Mouse (Mus musculus) embryonic fibroblast, embryonic 13.5 days (primary cell): ENCODE data around the gene Klhl31. TPM values are rescaled to one million over a fixed set of nuclear protein-coding genes. Genes with fewer than 3 reads are reported as not detected.

Experiments
- H3K27ac ChIP-seq: 2 replicates; pipeline ENCODE4 v1.5.1; 2012; ENCODE audit warnings: low read length, control low read depth, inconsistent platforms; ENCODE audit not compliant: insufficient read depth
- H3K4me1 ChIP-seq: 2 replicates; pipeline ENCODE4 v1.6.1; 2011; ENCODE audit warnings: low read length; ENCODE audit not compliant: control insufficient read depth, insufficient read depth
- H3K4me3 ChIP-seq: 2 replicates; pipeline ENCODE4 v1.5.1; 2011; ENCODE audit warnings: mild to moderate bottlenecking, control low read depth, low read length; ENCODE audit not compliant: insufficient read depth
- CTCF ChIP-seq: IDR thresholded peaks from 2 replicates; pipeline ENCODE4 v1.5.1; 2011; ENCODE audit warnings: mild to moderate bottlenecking, control low read depth, low read length, moderate library complexity, borderline replicate concordance; ENCODE audit not compliant: insufficient read depth
- POLR2A ChIP-seq: IDR thresholded peaks from 2 replicates; pipeline ENCODE4 v1.6.1; 2011; ENCODE audit warnings: low read depth, mild to moderate bottlenecking, control low read depth, low read length, moderate library complexity
- polyA plus RNA-seq: library from polyadenylated mRNA; stranded (reverse); fragments of >200 nt; gene quantifications from 2 replicates; pipeline ENCODE4 v1.2.4, GENCODE M21; 2011; ENCODE audit warnings: low read depth; ENCODE audit not compliant: missing spikeins, insufficient read length

Klhl31 gene
- polyA plus RNA-seq, 1 experiment: not detected

DNA sequence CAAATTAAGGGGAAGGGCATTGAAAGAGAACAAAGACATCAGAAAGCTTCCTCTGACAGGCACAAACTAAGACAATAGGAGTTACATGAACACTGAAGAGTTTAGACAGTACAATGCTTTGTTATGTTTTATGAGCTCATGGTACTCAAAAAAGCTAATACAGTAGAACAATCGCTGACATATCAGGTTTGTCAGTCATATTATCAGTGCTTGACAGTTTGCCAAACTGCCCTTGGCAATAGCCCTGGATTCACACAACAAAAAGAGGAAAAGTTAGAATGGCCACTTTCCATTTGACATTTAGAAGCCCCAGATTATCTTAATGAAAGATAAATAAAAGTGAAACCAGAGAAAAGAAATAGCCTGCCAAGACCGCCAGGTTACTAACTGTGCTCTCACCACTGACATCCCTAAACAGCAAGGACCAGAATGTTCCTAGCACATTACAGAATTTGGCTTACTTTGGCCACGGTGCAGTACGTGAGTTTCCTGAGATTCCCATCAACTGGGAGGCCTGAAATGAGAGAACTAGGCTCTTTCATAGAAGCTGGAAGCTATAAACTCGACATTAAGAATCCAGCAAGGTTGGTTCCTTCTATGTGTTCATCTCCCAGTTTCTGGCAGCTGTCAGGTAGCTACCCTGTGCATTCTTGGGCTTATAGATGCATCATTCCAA is 49.7 kb downstream of the Klhl31 start:
- no peaks in the 10 kb centered on the region for H3K4me1 ChIP-seq
- TF ChIP-seq CTCF (no peak), POLR2A (no peak)

DNA sequence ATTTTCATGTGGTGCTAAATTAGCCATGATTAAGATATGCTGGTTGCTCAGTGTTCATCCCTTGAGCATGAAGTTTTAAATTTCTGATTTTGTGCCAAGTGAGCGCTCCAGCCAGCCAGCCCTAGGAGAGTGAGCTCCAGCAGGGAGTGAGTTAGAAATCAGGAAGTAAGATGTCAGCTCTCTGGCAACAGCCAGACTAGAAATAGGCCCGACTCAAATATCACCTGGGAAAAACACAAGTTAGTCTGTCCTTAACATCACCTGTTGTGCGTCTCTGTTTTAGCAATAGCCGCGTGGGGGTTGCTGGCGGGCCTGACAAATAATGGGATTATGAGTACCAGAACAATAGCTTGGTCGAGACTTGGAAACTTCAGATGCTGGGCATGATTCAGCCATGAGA is 56.4 kb downstream of the Klhl31 start:
- Histone ChIP-seq H3K27ac (no peak overlapping the region), H3K4me1 (no peaks in the 10 kb centered on the region), H3K4me3 (no peak overlapping the region)
- TF ChIP-seq CTCF (no peak), POLR2A (no peak)

More for the DNA sequence above, 49.7 kb downstream of the Klhl31 start:
- no peak overlapping the region for H3K27ac ChIP-seq
- H3K4me3 ChIP-seq: no peak overlapping the region

DNA sequence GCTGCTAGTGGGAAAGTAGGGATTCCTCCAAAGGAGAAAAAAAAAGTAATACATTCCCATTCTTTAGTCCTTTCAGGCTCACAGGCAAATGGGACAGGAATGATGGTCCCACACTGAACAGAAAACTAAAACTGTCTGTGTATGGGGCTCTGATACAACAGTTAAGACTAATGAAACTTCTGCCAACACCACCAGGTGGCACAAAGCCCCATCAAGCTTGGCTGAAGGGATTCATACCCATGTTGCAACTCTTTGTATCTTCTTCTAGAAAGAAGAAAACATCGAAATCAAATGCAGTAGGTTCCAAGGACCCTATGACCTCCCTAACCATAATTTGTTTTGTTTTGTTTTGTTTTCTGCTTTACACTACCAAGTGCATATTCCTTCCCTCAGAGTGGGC is 57.1 kb downstream of the Klhl31 start:
- Histone ChIP-seq H3K4me3 (no peak overlapping the region), H3K4me1 (no peaks in the 10 kb centered on the region), H3K27ac (no peak overlapping the region)
- no peak for TF ChIP-seq CTCF
- TF ChIP-seq POLR2A: no peak

DNA sequence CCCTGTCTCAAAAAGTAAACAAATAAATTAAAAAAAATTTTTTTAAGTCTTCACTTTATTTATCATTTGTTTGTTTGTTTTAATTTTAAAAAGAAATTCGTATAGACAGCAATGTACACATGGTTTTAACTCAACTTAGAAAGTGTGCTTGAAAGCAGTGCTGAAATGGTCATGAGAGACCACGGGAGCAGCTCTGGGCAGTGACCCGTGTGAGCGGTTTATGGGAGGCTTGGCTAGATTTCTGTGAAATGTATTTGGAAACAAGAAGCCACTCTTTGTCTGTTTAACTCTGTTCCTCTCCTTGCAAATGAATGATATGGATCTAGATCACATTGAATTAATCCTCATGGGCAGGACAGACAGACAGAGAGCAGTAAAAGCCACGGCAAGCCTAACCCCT is 59.3 kb downstream of the Klhl31 start:
- H3K27ac ChIP-seq: no peak overlapping the region
- no peaks in the 10 kb centered on the region for H3K4me1 ChIP-seq
- TF ChIP-seq CTCF (no peak), POLR2A (no peak)
- H3K4me3 ChIP-seq: no peak overlapping the region

DNA sequence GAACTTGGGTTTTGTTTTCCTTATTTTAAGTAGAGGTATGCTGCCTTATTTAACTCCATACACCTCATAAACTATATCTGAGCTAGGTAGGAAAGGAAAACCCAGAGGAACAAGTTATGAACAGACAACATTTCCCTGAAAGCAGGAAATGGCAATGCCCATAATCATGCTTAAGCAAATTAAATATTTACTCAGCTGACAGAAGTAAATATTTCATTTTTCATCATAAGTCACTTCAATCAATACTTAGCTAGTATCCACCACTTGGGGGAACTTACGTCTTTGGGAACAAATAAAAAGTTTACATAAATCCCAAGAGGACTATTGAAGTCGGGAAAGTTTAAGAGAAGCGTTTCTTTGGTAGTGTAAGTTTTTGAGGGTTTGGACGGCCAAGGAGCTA is 67.2 kb downstream of the Klhl31 start:
- no peak overlapping the region for H3K27ac ChIP-seq
- no peaks in the 10 kb centered on the region for H3K4me1 ChIP-seq
- no peak overlapping the region for H3K4me3 ChIP-seq
- no peak for TF ChIP-seq POLR2A
- TF ChIP-seq CTCF: no peak

DNA sequence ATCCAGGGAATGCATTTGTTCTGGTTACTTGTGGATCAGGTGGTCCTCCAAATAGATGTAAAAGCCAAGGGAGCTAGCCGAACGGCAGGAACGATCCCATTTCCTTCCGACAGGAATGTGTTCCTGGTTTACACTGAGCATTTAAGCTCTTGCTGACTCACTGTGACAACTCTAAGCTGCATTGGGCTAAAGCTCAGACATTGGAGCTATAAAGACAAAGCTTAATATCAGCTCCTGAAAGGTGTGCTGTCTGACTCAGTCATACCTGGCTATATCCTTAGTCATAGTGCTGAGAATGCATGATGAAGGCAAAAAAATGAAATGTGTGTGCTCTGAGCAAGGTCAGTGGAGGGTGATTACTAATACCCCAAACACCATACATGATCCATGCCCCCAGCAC is 67.8 kb downstream of the Klhl31 start:
- H3K4me3 ChIP-seq: no peak overlapping the region
- TF ChIP-seq POLR2A: no peak
- TF ChIP-seq CTCF: no peak
- no peak overlapping the region for H3K27ac ChIP-seq
- no peaks in the 10 kb centered on the region for H3K4me1 ChIP-seq

DNA sequence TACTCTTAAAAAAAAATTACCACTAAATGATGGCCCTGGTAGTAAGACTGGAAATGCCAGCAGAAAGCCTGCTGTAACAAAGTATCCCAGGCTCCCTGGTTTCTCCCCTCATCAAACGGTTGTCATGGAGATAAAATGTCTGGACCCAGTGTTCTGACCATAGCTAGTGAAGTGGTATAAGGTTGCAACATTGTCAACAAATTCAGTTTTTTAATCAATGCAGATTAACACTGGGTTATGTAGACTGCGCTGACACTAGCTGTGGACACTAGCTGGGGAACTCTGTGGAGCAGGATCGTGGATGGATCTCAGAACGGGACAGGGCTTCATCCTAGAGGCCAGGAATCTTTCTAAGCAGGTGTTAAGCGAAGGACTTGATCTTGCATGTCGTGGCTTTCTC is 70.2 kb downstream of the Klhl31 start:
- TF ChIP-seq CTCF: no peak
- TF ChIP-seq POLR2A: no peak

DNA sequence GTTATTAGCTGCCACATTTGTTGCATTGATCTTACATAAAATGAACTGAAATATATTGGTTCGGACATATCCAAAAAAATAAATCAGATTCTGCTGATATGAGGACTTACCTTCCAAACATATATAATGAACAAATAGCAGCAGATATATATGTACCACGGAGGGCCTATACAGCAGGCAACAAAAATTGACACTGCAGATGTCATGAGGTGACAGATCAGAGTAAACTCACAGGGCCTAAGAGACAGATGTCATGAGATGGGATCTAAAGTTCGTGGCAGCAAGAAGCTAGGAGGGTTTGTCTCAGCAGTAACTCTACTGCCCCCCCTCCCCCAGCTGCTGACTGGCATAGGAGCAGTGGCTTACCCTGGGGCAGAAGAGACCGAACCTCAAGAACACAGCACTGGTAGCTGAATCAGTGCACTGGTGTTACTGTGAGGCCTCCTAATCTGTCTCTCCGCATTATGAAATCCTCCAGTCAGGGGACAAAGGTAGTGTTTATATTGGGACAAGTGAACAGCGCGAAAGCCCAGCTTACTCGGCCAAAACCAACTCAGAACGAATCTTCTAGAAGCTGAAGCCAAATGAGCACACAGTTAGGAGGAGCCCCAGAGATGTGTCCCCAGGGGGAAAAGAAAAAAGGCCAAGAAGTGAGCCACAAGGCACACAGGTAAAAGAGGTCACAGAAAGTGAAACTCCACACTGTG is 71.3 kb downstream of the Klhl31 start:
- no peaks in the 10 kb centered on the region for H3K4me1 ChIP-seq
- no peak overlapping the region for H3K4me3 ChIP-seq
- no peak overlapping the region for H3K27ac ChIP-seq
- TF ChIP-seq CTCF (no peak), POLR2A (no peak)

More for the DNA sequence above, 70.2 kb downstream of the Klhl31 start:
- Histone ChIP-seq H3K4me1 (no peaks in the 10 kb centered on the region), H3K27ac (no peak overlapping the region), H3K4me3 (no peak overlapping the region)

DNA sequence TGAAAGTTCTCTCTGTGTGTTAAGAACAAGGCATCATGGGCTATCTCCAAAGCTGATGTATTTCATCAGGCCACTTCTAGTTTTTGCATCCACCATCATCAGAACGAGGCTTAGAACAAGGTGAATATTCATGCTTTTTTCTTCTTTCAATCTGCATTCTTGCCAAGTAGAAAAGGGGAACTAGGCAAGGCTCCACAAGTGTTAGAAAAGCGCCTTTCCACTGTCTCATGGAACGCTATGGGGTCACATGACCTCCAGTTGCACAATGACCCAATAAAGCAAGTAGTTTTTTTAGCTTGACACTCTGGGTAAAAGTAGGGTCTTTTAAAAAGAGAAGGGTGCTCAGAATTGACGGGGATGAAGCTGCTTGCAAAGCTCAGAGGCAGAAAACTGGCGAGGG is 72.7 kb downstream of the Klhl31 start:
- TF ChIP-seq POLR2A (no peak), CTCF (no peak)
- no peaks in the 10 kb centered on the region for H3K4me1 ChIP-seq
- no peak overlapping the region for H3K4me3 ChIP-seq
- no peak overlapping the region for H3K27ac ChIP-seq

Other genes with a start within 250 kb of the Klhl31 start
- 6.2 and 9.1 TPM in 2 replicates for gene Lrrc1, start 91.6 kb upstream of the Klhl31 start, polyA plus RNA-seq
- 20.0 and 22.2 TPM in 2 replicates for gene Gclc, start 118.0 kb downstream of the Klhl31 start, polyA plus RNA-seq